Mouse (Mus musculus) gastrocnemius, adult 18-20 months (tissue): Measurements from ENCODE around the gene Cadm2. TPM values are rescaled to one million over a fixed set of nuclear protein-coding genes. Genes with fewer than 3 reads are reported as not detected.

Source experiments
- DNase-seq: peaks from one replicate; pipeline ENCODE4 v3.0.0; 2021; ENCODE audit warnings: low spot score
- total RNA-seq, 2 experiments: library from RNA; stranded (reverse); gene quantifications; 2 replicates each; pipeline ENCODE4 v1.2.3; 2021

The Cadm2 gene
- total RNA-seq, 2 experiments from 2014 or later, result 0.66 to 0.96 TPM

GRCm38 (mm10) chr16:67162211-67162790, 458.4 kb downstream of the Cadm2 start:
- DNase-seq, result no peak

- DNase-seq, result no peak
Observed at GRCm38 (mm10) chr16:67124811-67125210, 495.9 kb downstream of the Cadm2 start.

GRCm38 (mm10) chr16:67122532-67122931, 498.2 kb downstream of the Cadm2 start:
- no peak for DNase-seq

- DNase-seq, result no peak
Observed at GRCm38 (mm10) chr16:67121781-67122180, 498.9 kb downstream of the Cadm2 start.

GRCm38 (mm10) chr16:67106478-67107061, 514.1 kb downstream of the Cadm2 start:
- no peak for DNase-seq

- DNase-seq, result no peak
Observed at GRCm38 (mm10) chr16:67096706-67097105, 524.0 kb downstream of the Cadm2 start.

- no peak for DNase-seq
Observed at GRCm38 (mm10) chr16:67095916-67096315, 524.8 kb downstream of the Cadm2 start.

- DNase-seq, result no peak
Observed at GRCm38 (mm10) chr16:67089747-67090146, 531.0 kb downstream of the Cadm2 start.

- no peak for DNase-seq
Observed at GRCm38 (mm10) chr16:67079318-67079717, 541.4 kb downstream of the Cadm2 start.

GRCm38 (mm10) chr16:67076169-67076895, 544.4 kb downstream of the Cadm2 start:
- DNase-seq, result no peak

- DNase-seq, result no peak
Observed at GRCm38 (mm10) chr16:67068461-67068860, 552.2 kb downstream of the Cadm2 start.

- DNase-seq, result no peak
Observed at GRCm38 (mm10) chr16:67030918-67031317, 589.8 kb downstream of the Cadm2 start.

- no peak for DNase-seq
Observed at GRCm38 (mm10) chr16:67019856-67020255, 600.9 kb downstream of the Cadm2 start.

GRCm38 (mm10) chr16:67017710-67018109, 603.0 kb downstream of the Cadm2 start:
- DNase-seq, result no peak

- no peak for DNase-seq
Observed at GRCm38 (mm10) chr16:67003161-67003560, 617.5 kb downstream of the Cadm2 start.

GRCm38 (mm10) chr16:67001707-67002106, 619.0 kb downstream of the Cadm2 start:
- DNase-seq, result no peak

GRCm38 (mm10) chr16:66997461-66997860, 623.2 kb downstream of the Cadm2 start:
- DNase-seq, result no peak

GRCm38 (mm10) chr16:66987741-66988140, 633.0 kb downstream of the Cadm2 start:
- DNase-seq, result no peak

GRCm38 (mm10) chr16:66986879-66987278, 633.8 kb downstream of the Cadm2 start:
- no peak for DNase-seq

GRCm38 (mm10) chr16:66970912-66971311, 649.8 kb downstream of the Cadm2 start:
- no peak for DNase-seq

- DNase-seq, result no peak
Observed at GRCm38 (mm10) chr16:66969520-66970144, 651.1 kb downstream of the Cadm2 start.

- DNase-seq, result no peak
Observed at GRCm38 (mm10) chr16:66968336-66968735, 652.4 kb downstream of the Cadm2 start.
